ENCODE assay signal across 8 mouse cellular contexts in the genomic region with DNA sequence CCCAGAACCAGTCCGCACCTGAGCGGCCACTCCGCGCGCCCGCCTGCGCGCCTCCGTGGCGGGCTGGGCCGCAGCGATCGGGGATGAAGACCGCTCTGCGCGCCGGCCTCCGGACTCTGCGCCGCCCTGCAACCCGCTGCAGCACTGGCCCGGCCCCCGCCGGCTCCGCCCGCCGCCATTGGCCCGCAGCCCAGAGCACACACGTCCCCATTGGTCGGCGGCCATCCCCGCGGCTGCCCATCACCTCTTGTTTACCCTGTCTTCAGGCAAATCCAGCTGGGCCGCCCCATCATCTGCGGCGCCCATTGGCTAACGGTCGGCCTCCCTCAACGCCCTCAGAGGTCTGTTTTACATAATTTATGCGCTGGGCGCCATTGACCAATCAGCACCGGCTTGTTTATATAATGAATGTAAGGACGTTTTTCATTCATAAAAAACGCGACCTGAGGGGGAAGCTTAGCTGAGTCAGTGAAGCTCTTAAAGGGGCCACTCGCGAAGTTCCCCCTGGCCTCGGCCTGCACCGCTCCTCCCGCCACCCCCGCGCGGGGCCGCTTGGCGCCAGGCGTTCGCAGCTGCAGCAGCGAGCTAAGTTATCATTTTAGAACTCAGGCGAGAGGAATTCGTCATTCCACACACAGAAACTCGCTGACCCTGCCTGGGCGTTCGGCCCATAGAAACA. TPM values are rescaled to one million over a fixed set of nuclear protein-coding genes. Genes with fewer than 3 reads are reported as not detected.
A peak's percentile ranks its signal among the peaks of the same experiment; 100 is the strongest.
DNase-seq lines count a peak whose midpoint lies in the region; ATAC-seq and TF ChIP-seq lines count a peak whose summit lies in the region.

Gene Etv5 (minus strand): TSS at position 221 of the 679 bp plus-strand sequence.

- peaks cover 7% of the 10 kb centered on the region for H3K79me2 ChIP-seq in MEL (ENCODE audit: control insufficient read depth, insufficient read depth, low read length, poor library complexity)

- peak within 1 kb of the TSS; percentile 85 to 92 for H3K4me3 ChIP-seq in MEL (ENCODE audit: control insufficient read depth in 1 of 2, insufficient read depth in 1 of 2, low read depth in 2 of 2, low read length in 2 of 2)
- H3K4me3 ChIP-seq in cerebellum, adult 2 months (replicated peaks; ENCODE audit: insufficient read depth, low read depth, low read length): peak within 1 kb of the TSS; percentile 80
- H3K4me3 ChIP-seq in forebrain, postnatal 0 days (ENCODE audit: low read depth, low read length): peak within 1 kb of the TSS; percentile 65
- H3K4me3 ChIP-seq in lung, embryonic 15.5 days: peak within 1 kb of the TSS; percentile 74

- TF ChIP-seq RAD21 in MEL (IDR thresholded peaks at IDR 0.05; ENCODE audit: low read depth, low read length): no peak

- H3K4me2 ChIP-seq in forebrain, postnatal 0 days (ENCODE audit: low read depth): peak within 1 kb of the TSS; percentile 99
- H3K4me2 ChIP-seq in lung, embryonic 15.5 days: peak within 1 kb of the TSS; percentile 95

- peak in 1 of 2 experiments; percentile 7; a peak in 1 of 4 replicates for TF ChIP-seq EP300 in MEL (IDR thresholded peaks at IDR 0.05; ENCODE audit: low read depth in 1 of 2, low read length in 2 of 2)

- H3K36me3 ChIP-seq in MEL (ENCODE audit: control insufficient read depth in 1 of 2, insufficient read depth in 2 of 2, low read length in 2 of 2): peaks cover 0 to 13% of the 10 kb centered on the region in 2 experiments; a peak in 2 of 4 replicates
- no peaks in the 10 kb centered on the region for H3K36me3 ChIP-seq in forebrain, postnatal 0 days (ENCODE audit: insufficient read depth)
- H3K36me3 ChIP-seq in lung, embryonic 15.5 days: no peaks in the 10 kb centered on the region

- peak; percentile 99 for DNase-seq in MEL (ENCODE audit: low read depth, low spot score)
- DNase-seq in cerebellum, adult 2 months: peak; percentile 99 to 100
- DNase-seq in forebrain, postnatal 0 days: peak; percentile 98
- peak; percentile 99 for DNase-seq in heart, postnatal 4 days
- peak; percentile 100 for DNase-seq in layer of hippocampus, adult 8-10 months (ENCODE audit: low spot score in 2 of 2)
- peak; percentile 99 for DNase-seq in ovary, adult 18-20 months (ENCODE audit: low spot score)
- peak; percentile 99 for DNase-seq in thymus, postnatal 0 days (ENCODE audit: low spot score)

- no peak for TF ChIP-seq CTCF in MEL (IDR thresholded peaks at IDR 0.05 in 2 of 3, conservative IDR thresholded peaks at IDR 0.05 in 1 of 3; ENCODE audit: control insufficient read depth in 1 of 3, insufficient read depth in 1 of 3, low read depth in 2 of 3, low read length in 3 of 3, poor library complexity in 1 of 3, severe bottlenecking in 1 of 3)
- TF ChIP-seq CTCF in cerebellum, adult 2 months (IDR thresholded peaks at IDR 0.05; ENCODE audit: borderline replicate concordance, insufficient read depth, low read depth, low read length): no peak
- TF ChIP-seq CTCF in forebrain, postnatal 0 days (IDR thresholded peaks at IDR 0.05; ENCODE audit: low read depth): no peak

- TF ChIP-seq POLR2A in MEL (IDR thresholded peaks at IDR 0.05; ENCODE audit: control insufficient read depth in 1 of 2, insufficient read depth in 1 of 2, low read depth in 1 of 2, low read length in 2 of 2, poor library complexity in 1 of 2): peak; percentile 74 to 88; a peak in 3 of 4 replicates
- TF ChIP-seq POLR2A in cerebellum, adult 2 months (IDR thresholded peaks at IDR 0.05; ENCODE audit: borderline replicate concordance, insufficient read depth, low read length): peak; percentile 59; the same call in 1 of the 2 replicates

- WGBS in cerebellum, adult 2 months: under 1% methylated on average over 63 of the region's 63 CpGs
- 2% methylated on average over 63 of the region's 63 CpGs for WGBS in forebrain, postnatal 0 days
- 0% methylated on average over 63 of the region's 63 CpGs for WGBS in lung, embryonic 15.5 days

- peaks cover 0 to 7% of the 10 kb centered on the region in 2 experiments; a peak in 3 of 4 replicates for H3K4me1 ChIP-seq in MEL (ENCODE audit: control insufficient read depth in 1 of 2, insufficient read depth in 2 of 2, low read length in 2 of 2)
- peaks cover 9% of the 10 kb centered on the region; the same call in 1 of the 2 replicates for H3K4me1 ChIP-seq in cerebellum, adult 2 months (ENCODE audit: control insufficient read depth, insufficient read depth, low read length)
- H3K4me1 ChIP-seq in forebrain, postnatal 0 days (ENCODE audit: insufficient read depth): peaks cover 7% of the 10 kb centered on the region; the same call in 1 of the 2 replicates
- H3K4me1 ChIP-seq in lung, embryonic 15.5 days: peaks cover 38% of the 10 kb centered on the region

- H3K9ac ChIP-seq in MEL (ENCODE audit: control insufficient read depth, low read depth, low read length, poor library complexity, severe bottlenecking): peak within 1 kb of the TSS; percentile 89
- H3K9ac ChIP-seq in forebrain, postnatal 0 days: peak within 1 kb of the TSS; percentile 62
- peak within 1 kb of the TSS; percentile 67 for H3K9ac ChIP-seq in lung, embryonic 15.5 days

- ATAC-seq in forebrain, postnatal 0 days: peak; percentile 97
- ATAC-seq in lung, embryonic 15.5 days (ENCODE audit: borderline replicate concordance, extremely low read depth, low FRiP score, low TSS enrichment): peak; percentile 98

- H3K27me3 ChIP-seq in MEL (ENCODE audit: control insufficient read depth in 1 of 2, insufficient read depth in 2 of 2, low read length in 2 of 2): no peaks in the 10 kb centered on the region
- no peaks in the 10 kb centered on the region for H3K27me3 ChIP-seq in cerebellum, adult 2 months (ENCODE audit: control insufficient read depth, insufficient read depth, low read length)
- H3K27me3 ChIP-seq in forebrain, postnatal 0 days (ENCODE audit: insufficient read depth, low read length): peaks cover 10% of the 10 kb centered on the region; the same call in 1 of the 2 replicates
- H3K27me3 ChIP-seq in lung, embryonic 15.5 days: no peaks in the 10 kb centered on the region

- H3K27ac ChIP-seq in MEL (ENCODE audit: control insufficient read depth, low read depth, low read length): peak within 1 kb of the TSS; percentile 90
- H3K27ac ChIP-seq in cerebellum, adult 2 months (ENCODE audit: insufficient read depth, low read length): peak within 1 kb of the TSS; percentile 80; the same call in 1 of the 2 replicates
- H3K27ac ChIP-seq in forebrain, postnatal 0 days (ENCODE audit: low read depth, low read length): peak within 1 kb of the TSS; percentile 76
- peak within 1 kb of the TSS; percentile 91 for H3K27ac ChIP-seq in lung, embryonic 15.5 days

- H3K9me3 ChIP-seq in MEL (replicated peaks; ENCODE audit: insufficient read depth, low read length): no peaks in the 10 kb centered on the region
- no peaks in the 10 kb centered on the region for H3K9me3 ChIP-seq in forebrain, postnatal 0 days (ENCODE audit: low read length)
- H3K9me3 ChIP-seq in lung, embryonic 15.5 days: no peaks in the 10 kb centered on the region

TF ChIP-seq in MEL, 35 proteins besides CTCF, POLR2A, EP300 and RAD21 (continues in another document):
- TF ChIP-seq MAZ (IDR thresholded peaks at IDR 0.05; ENCODE audit: low read depth, low read length) (peak; percentile 63), CHD1 (IDR thresholded peaks at IDR 0.05; ENCODE audit: low read depth, low read length) (0 out of 2 replicates have a peak, but pooled peaks have one; percentile 56), ZNF384 (IDR thresholded peaks at IDR 0.05; ENCODE audit: low read depth, low read length) (peak; percentile 60), ELF1 (IDR thresholded peaks at IDR 0.05; ENCODE audit: low read depth, low read length) (peak; percentile 37), MEF2A (IDR thresholded peaks at IDR 0.05; ENCODE audit: extremely low read depth, insufficient replicate concordance, low read depth, low read length, poor library complexity, severe bottlenecking) (no peak), ZC3H11A (IDR thresholded peaks at IDR 0.05; ENCODE audit: low read depth, low read length) (peak; percentile 47), USF2 (IDR thresholded peaks at IDR 0.05; ENCODE audit: borderline replicate concordance in 1 of 2, insufficient read depth in 1 of 2, low read depth in 1 of 2, low read length in 2 of 2) (no peak), SIN3A (IDR thresholded peaks at IDR 0.05; ENCODE audit: low read length) (peak; percentile 89), POLR2AphosphoS2 (IDR thresholded peaks at IDR 0.05; ENCODE audit: low read length) (peak; percentile 66; the same call in 1 of the 2 replicates), MYC (IDR thresholded peaks at IDR 0.05; ENCODE audit: low read depth, low read length) (peak; percentile 15; the same call in 1 of the 2 replicates), MYB (IDR thresholded peaks at IDR 0.05; ENCODE audit: low read depth, low read length) (no peak), UBTF (IDR thresholded peaks at IDR 0.05; ENCODE audit: borderline replicate concordance, insufficient read depth, low read depth, low read length) (no peak), KAT2A (conservative IDR thresholded peaks at IDR 0.05; ENCODE audit: low read depth, low read length) (no peak), TAL1 (IDR thresholded peaks at IDR 0.05; ENCODE audit: low read length) (no peak), NELFE (IDR thresholded peaks at IDR 0.05; ENCODE audit: low read depth, low read length) (peak; percentile 72), HCFC1 (IDR thresholded peaks at IDR 0.05; ENCODE audit: low read depth, low read length) (peak; percentile 64), JUND (IDR thresholded peaks at IDR 0.05; ENCODE audit: low read depth, low read length) (no peak), NRF1 (IDR thresholded peaks at IDR 0.05; ENCODE audit: insufficient read depth, low read depth, low read length, poor library complexity, severe bottlenecking) (no peak; the same call in 1 of the 2 replicates), TBP (IDR thresholded peaks at IDR 0.05; ENCODE audit: low read depth, low read length) (peak; percentile 79), POLR2AphosphoS5 (IDR thresholded peaks at IDR 0.05; ENCODE audit: borderline replicate concordance, low read depth, low read length) (no peak), SMC3 (IDR thresholded peaks at IDR 0.05; ENCODE audit: low read depth, low read length) (no peak)

RNA-seq across cellular contexts. Expression of gene Etv5, which starts in this region (rescaled TPM):
- 8.2 and 11.1 TPM in 2 replicates for total RNA-seq in MEL (2012; rRNA removed)
- polyA plus RNA-seq in MEL (2012; ENCODE audit: insufficient read depth in 1 of 2, insufficient read length in 2 of 2, low read depth in 1 of 2, low replicate concordance in 2 of 2, missing spikeins in 1 of 2): 10 to 100 TPM in 1 of 2 experiments, not detected in 1; 18.3 TPM
- polyA plus RNA-seq in cerebellum, adult 2 months (2012; rRNA removed): 35.5 and 35.6 TPM in 2 replicates
- total RNA-seq in forebrain, postnatal 0 days (2014; rRNA removed): 30.5 and 37.4 TPM in 2 replicates
- 28.6 and 32.5 TPM in 2 replicates for polyA plus RNA-seq in forebrain, postnatal 0 days (2015; fragmentation: Nextera tagmentation; extraction: Ambion mirVana)
- total RNA-seq in heart, postnatal 4 days (2021): 10 to 100 TPM; 11.6 to 14.5 TPM
- total RNA-seq in layer of hippocampus, adult 8-10 months (2022): 10 to 100 TPM; 44.6 to 57.5 (median 50.9) TPM
- 167 TPM in 2 replicates for polyA plus RNA-seq in lung, embryonic 15.5 days (2015; fragmentation: Nextera tagmentation; extraction: Ambion mirVana)
- polyA plus RNA-seq in thymus, postnatal 0 days (2015; fragmentation: Nextera tagmentation; extraction: Ambion mirVana): 12.1 and 14.7 TPM in 2 replicates

Comparison
In these comparisons a context has a peak if more than half of its experiments do, and no peak if none do; other contexts are left out.
1. Peak in every context shown above with its lines: DNase-seq, ATAC-seq, H3K4me3 ChIP-seq and H3K27ac ChIP-seq.